In genomic region chr4:120716141-120716571, GRCm38 (mm10) we compare ENCODE assay signal across 8 mouse cellular contexts. TPM values are rescaled to one million over a fixed set of nuclear protein-coding genes. Genes with fewer than 3 reads are reported as not detected.
A peak's percentile ranks its signal among the peaks of the same experiment; 100 is the strongest.
DNase-seq lines count a peak whose midpoint lies in the region; ATAC-seq and TF ChIP-seq lines count a peak whose summit lies in the region.

No protein-coding gene starts in this region.

- DNase-seq in testis, postnatal 14 days (ENCODE audit: low spot score): no peak
- peak; percentile 52 for DNase-seq in c-Kit-positive CD71-positive TER-119-positive erythroid progenitor cells, embryonic 14.5 days (ENCODE audit: low spot score)
- DNase-seq in lung, postnatal 14 days: peak; percentile 60
- no peak for DNase-seq in frontal cortex, postnatal 10 days (ENCODE audit: low spot score in 2 of 2)

- H3K9ac ChIP-seq in heart, embryonic 13.5 days: peak overlapping the region; percentile 57; the same call in 1 of the 2 replicates
- H3K9ac ChIP-seq in kidney, embryonic 15.5 days: 0 out of 2 replicates have a peak overlapping the region, but pooled peaks have one; percentile 14

- peak overlapping the region; percentile 19 for H3K4me3 ChIP-seq in testis, adult 2 months (ENCODE audit: control insufficient read depth, low read depth, low read length)
- peak overlapping the region; percentile 49 for H3K4me3 ChIP-seq in heart, embryonic 13.5 days
- peak overlapping the region; percentile 43 for H3K4me3 ChIP-seq in kidney, embryonic 15.5 days (replicated peaks)
- peak overlapping the region; percentile 50 for H3K4me3 ChIP-seq in small intestine, adult 2 months (ENCODE audit: low read depth, low read length)

- H3K27me3 ChIP-seq in testis, adult 2 months (ENCODE audit: control insufficient read depth, insufficient read depth, low read length): no peaks in the 10 kb centered on the region
- peaks cover 80% of the 10 kb centered on the region for H3K27me3 ChIP-seq in heart, embryonic 13.5 days (replicated peaks)
- H3K27me3 ChIP-seq in kidney, embryonic 15.5 days: peaks cover 43% of the 10 kb centered on the region
- no peaks in the 10 kb centered on the region for H3K27me3 ChIP-seq in small intestine, adult 2 months (ENCODE audit: control insufficient read depth, insufficient read depth, low read length)

- no peaks in the 10 kb centered on the region for H3K36me3 ChIP-seq in testis, adult 2 months (ENCODE audit: control insufficient read depth, insufficient read depth, low read length)
- no peaks in the 10 kb centered on the region for H3K36me3 ChIP-seq in heart, embryonic 13.5 days
- H3K36me3 ChIP-seq in kidney, embryonic 15.5 days: no peaks in the 10 kb centered on the region
- no peaks in the 10 kb centered on the region for H3K36me3 ChIP-seq in small intestine, adult 2 months (ENCODE audit: control insufficient read depth, insufficient read depth, low read length)

- no peaks in the 10 kb centered on the region for H3K9me3 ChIP-seq in heart, embryonic 13.5 days
- no peaks in the 10 kb centered on the region for H3K9me3 ChIP-seq in kidney, embryonic 15.5 days (replicated peaks)

- no peak for TF ChIP-seq POLR2A in testis, adult 2 months (IDR thresholded peaks at IDR 0.05; ENCODE audit: control insufficient read depth, low read depth, low read length)
- TF ChIP-seq POLR2A in small intestine, adult 2 months (IDR thresholded peaks at IDR 0.05; ENCODE audit: low read depth, low read length): no peak

- WGBS in heart, embryonic 13.5 days: under 1% methylated on average over 12 of the region's 12 CpGs
- WGBS in kidney, embryonic 15.5 days: 3% methylated on average over 12 of the region's 12 CpGs
- 9% methylated on average over 12 of the region's 12 CpGs for WGBS in small intestine, adult 2 months

- no peak overlapping the region for H3K27ac ChIP-seq in testis, adult 2 months (ENCODE audit: control insufficient read depth, insufficient read depth, low read depth, low read length)
- no peak overlapping the region for H3K27ac ChIP-seq in heart, embryonic 13.5 days (replicated peaks)
- H3K27ac ChIP-seq in kidney, embryonic 15.5 days: no peak overlapping the region
- no peak overlapping the region for H3K27ac ChIP-seq in small intestine, adult 2 months (ENCODE audit: insufficient read depth, low read depth, low read length)

- peak overlapping the region; percentile 76 for H3K4me2 ChIP-seq in heart, embryonic 13.5 days
- peak overlapping the region; percentile 84 for H3K4me2 ChIP-seq in kidney, embryonic 15.5 days

- TF ChIP-seq CTCF in testis, adult 2 months (IDR thresholded peaks at IDR 0.05; ENCODE audit: control insufficient read depth, insufficient read depth, insufficient replicate concordance, low read depth, low read length): no peak
- no peak for TF ChIP-seq CTCF in small intestine, adult 2 months (IDR thresholded peaks at IDR 0.05; ENCODE audit: extremely low read depth, insufficient read length, insufficient replicate concordance, low read depth, low read length)

- peak; percentile 81 for ATAC-seq in heart, embryonic 13.5 days (ENCODE audit: extremely low read depth, insufficient number of reproducible peaks, low FRiP score, low TSS enrichment)
- peak; percentile 73 for ATAC-seq in kidney, embryonic 15.5 days (replicated peaks; ENCODE audit: low FRiP score)

- peaks cover 4% of the 10 kb centered on the region; the same call in 1 of the 2 replicates for H3K4me1 ChIP-seq in testis, adult 2 months (ENCODE audit: control insufficient read depth, insufficient read depth, low read length)
- H3K4me1 ChIP-seq in heart, embryonic 13.5 days: peaks cover 15% of the 10 kb centered on the region
- peaks cover 24% of the 10 kb centered on the region for H3K4me1 ChIP-seq in kidney, embryonic 15.5 days
- H3K4me1 ChIP-seq in small intestine, adult 2 months (ENCODE audit: control insufficient read depth, insufficient read depth, insufficient read length, low read length): peaks cover 7% of the 10 kb centered on the region

RNA-seq across cellular contexts. Expression of gene Kcnq4, which starts 32.3 kb away (rescaled TPM):
- polyA plus RNA-seq in testis, adult 2 months (2012; rRNA removed): 1.6 and 2.2 TPM in 2 replicates
- polyA plus RNA-seq in heart, embryonic 13.5 days (2015; fragmentation: Nextera tagmentation; extraction: Ambion mirVana): 0.45 and 0.83 TPM in 2 replicates
- polyA plus RNA-seq in kidney, embryonic 15.5 days (2015; fragmentation: Nextera tagmentation; extraction: Ambion mirVana): 0.89 and 1.4 TPM in 2 replicates
- polyA plus RNA-seq in small intestine, adult 2 months (2012; rRNA removed): 3.0 and 4.3 TPM in 2 replicates

RNA-seq across cellular contexts. Expression of gene Cited4, which starts 49.8 kb away (rescaled TPM):
- 11.4 and 17.4 TPM in 2 replicates for polyA plus RNA-seq in testis, adult 2 months (2012; rRNA removed)
- polyA plus RNA-seq in heart, embryonic 13.5 days (2015; fragmentation: Nextera tagmentation; extraction: Ambion mirVana): 21.8 and 23.7 TPM in 2 replicates
- 11.3 and 12.9 TPM in 2 replicates for polyA plus RNA-seq in kidney, embryonic 15.5 days (2015; fragmentation: Nextera tagmentation; extraction: Ambion mirVana)
- 18.6 and 21.0 TPM in 2 replicates for polyA plus RNA-seq in small intestine, adult 2 months (2012; rRNA removed)

Comparison
In these comparisons a context has a peak if more than half of its experiments do, and no peak if none do; other contexts are left out.
1. DNase-seq: peak in c-Kit-positive CD71-positive TER-119-positive erythroid progenitor cells, embryonic 14.5 days (single experiment) and lung, postnatal 14 days (single experiment); none in testis, postnatal 14 days (single experiment) and frontal cortex, postnatal 10 days (0 of 2).
2. Peak in every context shown above with its lines, with median percentiles within 50 percentile points of each other: H3K4me3 ChIP-seq.